Mouse (Mus musculus): ENCODE measurements at regions not wholly inside any gene's neighbourhood (a gene's known extent, or its start where the extent isn't known, plus 50 kb on each side); places are given as distances from the start of the nearest gene placed in this dataset.

DNA sequence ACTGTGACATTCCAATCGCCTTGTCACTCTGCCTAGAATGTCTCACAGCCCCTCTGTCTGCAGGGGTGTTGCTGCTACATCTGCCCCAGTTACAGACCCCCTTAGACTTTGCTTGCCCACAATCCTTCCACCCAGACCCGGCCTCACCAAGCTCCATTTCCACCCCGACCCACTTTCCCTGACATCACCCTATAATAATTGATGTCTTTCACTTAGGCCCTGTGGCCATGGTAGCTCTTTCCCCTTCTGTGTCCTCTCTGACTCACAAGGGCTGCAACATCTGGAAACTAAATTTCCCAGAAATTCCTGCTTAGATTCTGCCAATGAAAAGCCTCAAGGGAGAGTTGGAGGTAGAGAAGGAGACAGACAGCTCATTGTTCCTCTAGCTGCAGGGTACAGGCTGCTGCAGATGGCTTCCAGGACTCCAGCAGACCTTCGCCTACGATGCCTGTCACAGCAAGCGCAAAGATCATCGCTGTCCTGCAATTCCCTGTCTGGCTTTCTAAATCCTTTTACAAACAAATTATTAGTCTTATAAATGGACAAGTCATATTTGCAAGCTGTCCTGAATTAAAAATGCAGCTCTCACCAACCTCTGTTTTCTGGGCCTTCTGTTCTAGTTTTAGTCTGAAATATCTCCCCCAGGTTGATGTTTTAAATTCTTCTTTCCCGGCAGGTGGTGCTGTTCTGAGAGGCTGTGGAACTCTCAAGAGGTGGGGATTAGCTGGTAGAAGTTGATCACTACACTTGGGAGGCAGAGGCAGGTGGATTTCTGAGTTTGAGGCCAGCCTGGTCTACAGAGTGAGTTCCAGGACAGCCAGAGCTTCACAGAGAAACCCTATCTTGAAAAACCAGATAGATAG, 104.9 kb upstream of the Oxgr1 start:
- no peak for DNase-seq

DNA sequence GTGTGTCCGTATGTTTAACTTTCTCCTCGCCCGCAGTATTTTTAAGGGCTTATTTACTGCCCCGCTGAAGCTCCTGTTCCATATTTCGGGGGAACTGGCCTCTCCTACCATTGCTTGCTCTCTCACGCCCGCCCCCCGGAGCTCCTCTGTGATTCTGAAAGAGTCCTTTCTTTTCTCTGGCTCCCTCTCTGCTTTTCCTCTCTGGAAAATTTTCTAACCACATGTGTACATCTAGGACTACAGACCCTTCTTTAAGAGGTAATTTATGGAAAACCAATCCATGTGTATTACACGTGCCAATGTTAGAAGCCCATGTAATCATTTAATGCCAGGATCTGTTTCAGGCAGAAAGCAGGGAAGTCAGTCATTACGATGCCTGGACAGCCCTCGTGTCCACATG, 106.6 kb upstream of the Oxgr1 start:
- no peak for DNase-seq

DNA sequence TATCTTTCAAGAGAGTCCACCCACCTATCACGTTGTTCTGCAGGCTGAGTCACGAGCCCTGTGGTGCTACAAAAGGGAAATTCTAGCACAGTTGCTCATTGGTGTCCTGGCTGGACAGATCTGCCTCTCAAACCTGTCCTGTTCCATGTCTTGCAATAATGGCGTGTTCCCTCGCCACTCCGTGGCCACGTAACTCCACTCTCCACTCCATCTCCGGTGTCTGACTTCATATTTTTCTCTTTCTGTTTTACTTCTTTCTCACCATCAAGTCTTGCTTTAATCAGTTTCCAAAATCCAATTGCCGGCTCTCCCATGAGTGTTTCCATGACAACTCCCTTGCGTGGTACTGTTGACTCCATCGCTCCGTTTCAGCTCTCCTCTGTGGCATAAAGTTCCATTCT, 107.1 kb upstream of the Oxgr1 start:
- DNase-seq, result peak; percentile 78

DNA sequence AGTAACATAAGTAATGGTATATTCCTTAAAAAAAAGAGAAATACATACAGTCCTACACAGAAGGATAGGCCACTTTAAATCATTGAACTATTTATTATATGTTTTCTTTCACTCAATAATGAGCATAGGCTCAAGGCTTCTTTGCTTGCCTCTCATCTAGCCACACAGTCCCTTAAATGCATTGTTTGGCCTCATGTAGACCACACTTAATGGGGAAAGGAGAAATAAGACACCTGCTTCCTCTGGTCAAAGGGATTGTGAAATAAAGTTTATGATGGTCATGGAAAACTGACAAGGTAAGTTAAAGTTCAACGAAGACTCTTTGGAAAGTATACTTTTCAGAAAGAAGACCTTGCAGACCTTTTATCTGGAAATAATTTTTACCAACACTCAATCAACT, 108.4 kb upstream of the Oxgr1 start:
- no peak for DNase-seq

DNA sequence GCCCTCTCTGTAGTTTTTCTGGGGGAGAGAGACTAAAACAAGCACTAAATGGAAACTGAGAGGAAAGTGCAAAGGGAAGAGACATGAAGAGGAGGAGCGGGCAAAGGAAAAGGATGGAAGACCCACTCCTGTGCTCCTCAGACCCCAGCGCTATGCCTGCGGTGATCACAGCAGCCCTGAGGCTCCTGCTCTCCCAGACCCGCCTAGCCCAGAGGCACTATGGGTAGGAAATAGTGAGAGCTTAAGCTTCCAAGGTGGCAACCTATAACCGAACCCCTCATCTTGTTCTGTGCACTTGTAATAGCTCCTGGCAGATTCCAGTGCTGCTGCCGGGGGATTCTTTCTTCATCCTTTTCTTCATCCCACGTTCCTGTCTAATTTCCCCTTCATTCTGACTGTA, 112.2 kb upstream of the Oxgr1 start:
- no peak for DNase-seq

DNA sequence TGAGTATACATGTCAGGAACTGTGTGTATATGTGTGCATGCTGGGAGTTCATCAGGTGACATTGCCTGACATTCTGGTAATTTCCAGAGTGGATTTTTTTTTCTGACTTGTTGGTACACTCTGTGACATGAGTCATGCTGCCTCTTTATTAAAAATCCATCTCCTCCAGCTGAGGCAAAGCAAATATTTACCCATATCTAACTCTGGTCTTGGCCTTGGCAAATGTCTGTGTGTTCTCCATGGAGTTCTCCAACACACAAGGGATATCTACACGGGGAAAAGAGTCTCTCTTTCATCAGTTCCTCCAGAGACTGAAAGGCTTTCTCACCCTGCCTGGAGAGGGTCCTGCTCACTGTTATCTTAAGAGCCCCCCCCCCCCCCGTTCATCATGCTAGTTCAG, 111.3 kb upstream of the Mbnl2 start:
- DNase-seq, result no peak

DNA sequence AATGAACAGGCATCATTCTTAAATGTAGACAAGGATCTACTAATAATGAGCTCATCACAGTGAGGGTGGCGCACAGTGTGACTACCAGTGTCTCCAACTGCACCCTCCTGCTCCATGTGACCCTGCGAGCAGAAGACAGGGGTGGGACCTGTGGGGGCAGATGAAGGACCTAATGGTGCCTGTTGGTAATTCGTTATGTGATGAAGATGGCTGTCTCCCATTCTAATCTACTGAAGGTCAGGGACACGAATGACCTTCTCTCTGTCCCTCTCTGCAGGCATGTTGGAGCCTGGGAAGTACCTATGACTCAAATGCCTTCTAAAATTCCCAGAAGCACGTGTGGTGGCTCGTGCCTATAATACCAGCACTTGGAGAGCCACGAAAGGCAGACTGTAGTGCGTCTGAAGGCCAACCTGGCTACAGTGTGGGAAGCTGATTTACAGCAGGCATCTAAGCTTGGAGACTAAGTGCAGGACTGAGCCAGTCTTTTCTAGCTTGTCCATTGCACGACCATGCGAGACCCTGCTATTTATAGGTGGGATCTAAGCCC, 109.9 kb upstream of the Mbnl2 start:
- DNase-seq, result no peak

DNA sequence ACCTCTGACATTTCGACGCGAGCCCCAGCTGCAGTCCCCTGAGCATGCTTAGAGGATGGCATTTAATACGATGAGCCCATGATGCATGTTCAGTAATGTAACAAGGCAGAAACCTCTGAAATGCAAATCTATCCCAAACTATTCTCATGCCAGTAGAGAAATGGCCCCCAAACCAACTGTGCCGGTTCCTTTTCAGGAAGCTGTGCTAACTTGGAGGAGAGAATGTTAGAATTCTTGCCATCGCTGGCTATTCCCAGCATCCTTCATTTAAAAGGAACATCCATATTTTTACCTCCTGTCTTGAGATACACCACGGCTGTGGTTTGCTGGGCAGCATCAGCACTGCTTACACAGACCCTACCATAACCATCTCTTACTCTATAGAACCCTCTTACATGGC, 104.7 kb upstream of the Mbnl2 start:
- no peak for DNase-seq

DNA sequence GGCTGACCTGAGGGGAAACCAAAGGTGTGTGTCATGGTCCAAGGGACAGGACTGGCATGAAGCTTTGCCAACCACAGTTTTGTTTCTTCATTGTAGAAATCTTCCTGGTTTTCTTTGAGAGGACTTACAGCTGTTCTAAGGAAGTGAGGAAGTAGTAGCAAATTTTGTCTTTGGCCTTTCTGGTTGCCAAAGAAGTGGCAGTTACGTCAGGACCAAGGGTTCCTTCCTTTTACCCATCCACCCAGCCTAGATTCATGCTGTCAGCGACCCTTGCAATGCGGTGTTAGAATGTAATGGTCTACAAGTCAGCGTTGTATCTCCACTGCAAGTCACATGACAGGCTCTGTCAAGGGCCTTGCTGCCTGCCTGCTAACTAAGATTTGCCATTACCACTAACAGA, 103.4 kb upstream of the Mbnl2 start:
- no peak for DNase-seq

DNA sequence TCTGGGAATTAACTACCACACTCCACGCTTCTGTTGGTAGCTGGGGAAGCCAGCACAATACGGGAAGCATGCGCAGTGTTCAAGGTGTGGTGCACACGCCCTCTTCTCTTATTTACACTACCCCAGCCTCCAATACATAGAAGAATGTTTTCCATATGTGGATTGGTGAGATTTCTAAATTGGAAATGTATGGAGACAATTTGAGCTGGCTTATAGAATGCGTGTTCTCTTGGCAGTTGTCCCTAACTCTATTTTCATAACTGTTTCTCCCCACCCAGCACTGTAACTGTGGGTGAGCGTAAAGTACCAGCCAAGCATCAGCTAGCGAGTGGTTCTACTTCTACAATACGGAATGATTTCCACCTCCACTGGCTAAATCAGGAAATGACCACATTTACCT, 102.6 kb upstream of the Mbnl2 start:
- DNase-seq, result no peak

DNA sequence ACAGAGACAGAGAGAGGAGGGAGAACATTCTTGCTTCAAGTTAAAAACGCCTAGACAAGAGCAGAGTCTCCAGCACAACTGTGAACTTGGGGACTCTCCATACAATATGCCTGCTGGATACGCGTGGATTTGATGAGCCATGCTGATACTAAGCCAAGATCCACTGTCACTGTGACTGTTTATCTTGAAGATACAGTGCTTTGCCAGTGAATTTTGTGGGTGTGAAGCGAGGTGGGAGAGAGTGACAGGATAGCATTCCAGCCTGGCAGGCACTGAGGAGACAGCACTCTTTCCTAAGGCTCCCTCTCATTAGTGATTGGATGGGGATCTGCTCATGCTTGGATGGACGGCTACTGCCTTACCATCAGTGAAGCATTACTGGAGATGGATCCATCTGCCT, 100.9 kb upstream of the Mbnl2 start:
- DNase-seq, result no peak

DNA sequence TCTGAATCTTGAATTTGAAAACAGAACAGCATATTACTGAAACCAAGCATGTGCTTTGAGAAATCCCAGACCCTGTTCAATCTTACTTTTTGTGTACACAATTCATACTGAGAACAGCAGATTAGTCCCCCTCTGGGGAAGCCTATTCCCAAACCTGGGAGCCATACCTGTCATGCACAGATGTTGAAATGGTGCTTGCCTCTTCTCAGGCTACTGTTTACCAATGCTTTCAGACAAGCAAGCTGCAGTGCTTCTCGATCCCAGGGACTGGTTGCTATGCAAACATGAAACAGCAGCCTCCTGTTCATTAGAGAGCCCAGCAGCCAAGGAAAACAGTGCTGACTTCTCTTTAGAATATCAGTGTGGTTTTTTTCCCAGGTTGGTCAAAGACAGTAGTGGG, 80.3 kb upstream of the Mbnl2 start:
- DNase-seq, result no peak

DNA sequence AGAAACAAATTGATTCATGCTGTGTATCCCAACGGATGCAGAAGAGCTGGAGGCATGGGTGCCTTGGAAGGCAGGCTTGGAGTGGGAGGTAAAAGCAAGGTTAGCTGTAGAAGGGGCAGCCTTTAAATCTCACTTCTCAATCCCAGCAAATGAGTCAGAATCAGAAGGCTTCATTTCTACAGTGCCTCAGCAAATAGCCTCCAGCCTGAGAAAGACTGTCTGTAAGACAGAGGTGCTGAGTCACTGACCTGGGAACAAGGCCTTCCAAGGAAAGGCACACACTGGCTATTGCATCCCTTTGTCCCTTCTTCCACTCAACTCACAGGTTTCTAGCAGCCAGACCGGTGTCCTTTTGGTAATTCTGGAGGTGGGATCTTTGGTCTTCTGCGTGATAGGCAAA, 63.7 kb upstream of the Mbnl2 start:
- DNase-seq, result no peak

DNA sequence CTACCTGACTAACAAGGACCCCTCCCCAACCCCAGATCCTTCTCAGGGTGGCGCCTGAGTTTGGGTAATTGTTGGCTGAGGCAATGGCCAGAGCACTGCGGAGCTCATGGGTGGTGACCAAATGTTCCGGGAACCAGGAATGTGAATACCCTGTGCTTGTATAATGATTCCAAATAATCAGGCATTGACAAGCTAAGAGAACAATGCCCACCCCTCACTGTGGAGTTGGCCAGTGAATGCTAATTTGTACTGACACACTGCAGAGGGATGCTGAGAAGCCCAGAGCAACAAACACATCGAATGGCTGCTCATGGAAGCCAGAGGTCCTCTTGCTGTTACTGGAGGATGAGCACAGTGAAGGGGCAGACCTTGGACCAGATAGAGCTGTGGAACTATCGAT, 62.8 kb upstream of the Mbnl2 start:
- DNase-seq, result no peak

DNA sequence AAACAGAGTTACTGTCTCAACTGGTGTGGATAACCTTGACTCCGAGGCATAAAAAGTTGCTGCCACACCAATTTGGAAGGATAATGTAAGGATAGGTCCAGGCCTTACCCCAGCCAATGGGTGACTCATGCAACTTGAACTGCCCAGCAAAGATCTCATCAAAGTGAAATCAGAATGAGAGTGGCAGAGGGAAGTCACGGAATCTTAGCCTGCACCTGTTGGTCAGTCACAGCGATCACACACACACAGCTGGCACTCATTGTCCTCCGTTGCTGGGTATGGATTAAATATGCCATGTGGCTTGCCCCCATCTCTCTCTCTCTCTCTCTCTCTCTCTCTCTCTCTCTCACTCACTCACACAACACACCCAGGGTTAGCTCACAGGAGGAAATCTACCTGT, 56.2 kb upstream of the Mbnl2 start:
- DNase-seq, result no peak

DNA sequence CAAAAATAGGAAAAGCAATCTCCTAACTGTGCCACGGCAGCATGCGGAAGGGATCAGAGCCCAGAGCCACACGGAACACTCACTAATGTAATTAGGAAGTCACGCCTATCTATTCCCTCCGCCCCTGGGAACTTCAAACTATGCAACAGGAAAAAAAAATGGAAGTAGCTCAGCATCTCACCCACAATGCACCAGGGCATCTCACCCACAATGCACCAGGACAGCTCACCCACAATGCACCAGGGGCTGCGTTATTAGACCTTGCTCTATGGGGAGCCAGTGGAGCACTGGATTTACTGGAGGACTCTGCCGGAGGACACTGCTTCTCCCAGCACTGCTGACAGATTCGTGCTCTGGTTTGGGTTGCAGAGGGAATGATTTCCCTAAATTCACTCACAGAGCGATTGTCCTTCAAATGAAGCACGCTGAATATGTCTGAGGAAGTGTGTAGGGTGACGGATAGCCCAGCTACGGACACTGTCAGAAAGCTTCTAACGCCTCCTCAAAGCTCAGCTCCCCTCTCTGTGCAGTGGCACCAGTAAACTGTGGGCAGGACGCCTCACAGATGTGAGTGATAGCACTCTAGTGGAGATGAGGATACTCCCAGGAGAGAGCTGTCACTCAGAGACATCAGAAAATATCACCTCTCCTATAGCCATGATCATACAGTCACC, 51.8 kb upstream of the Mbnl2 start:
- DNase-seq, result no peak

DNA sequence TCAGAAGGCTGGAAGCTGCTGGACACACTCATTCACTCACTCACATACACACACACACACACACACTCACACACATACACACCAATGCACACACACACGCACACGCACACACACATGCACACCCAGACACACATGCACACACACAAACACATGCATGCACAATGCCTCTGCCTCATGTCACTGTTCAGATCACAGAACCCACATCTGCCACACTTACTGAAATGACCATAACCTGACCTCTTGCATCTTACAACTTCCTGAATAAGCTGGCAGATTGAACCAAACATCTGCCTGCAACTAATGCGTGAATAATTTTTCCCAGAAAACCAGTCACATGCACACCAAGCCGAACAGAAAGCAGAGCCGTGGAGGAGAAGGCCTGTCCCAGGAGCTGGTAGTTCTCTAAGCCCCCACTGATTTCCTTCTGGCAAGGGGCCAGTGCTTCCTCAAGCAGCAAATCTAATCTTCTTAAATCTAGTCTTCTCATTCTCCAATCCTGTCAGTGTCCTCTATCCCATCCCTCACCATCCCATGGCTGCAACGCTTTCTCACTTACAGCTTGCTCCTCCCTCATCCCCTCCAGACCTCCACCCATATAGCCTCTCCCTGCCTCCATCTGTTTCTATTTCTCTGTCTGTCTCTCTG, 51.1 kb upstream of the Mbnl2 start:
- no peak for DNase-seq

DNA sequence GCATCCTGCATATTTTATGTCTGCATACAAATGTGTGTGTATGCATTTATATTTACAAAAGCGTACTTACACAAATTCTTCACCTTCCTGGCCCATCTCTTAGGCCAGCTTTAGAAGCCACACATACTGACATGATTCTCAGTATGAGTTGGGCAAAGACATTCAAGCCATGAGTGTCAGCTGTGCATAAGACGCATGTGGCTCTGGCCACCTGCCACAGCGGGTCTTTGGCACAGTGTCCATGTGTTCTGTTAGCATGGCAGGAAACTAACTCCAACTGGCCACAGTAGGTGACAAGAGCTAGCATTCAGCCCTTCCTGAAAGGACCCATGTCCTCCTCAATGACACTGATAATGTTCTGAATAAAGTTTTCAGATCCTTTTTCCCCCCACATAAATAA, 49.8 kb upstream of the Mbnl2 start:
- DNase-seq, result no peak
